Mouse (Mus musculus) CH12.LX (cell line): ENCODE measurements around the gene Catsper3. TPM values are rescaled to one million over a fixed set of nuclear protein-coding genes. Genes with fewer than 3 reads are reported as not detected.

ENCODE experiments used
- DNase-seq: peaks from one replicate; pipeline ENCODE4 v3.0.0-alpha.2; 2013; ENCODE audit errors: extremely low read depth
- H3K27ac ChIP-seq: 2 replicates; pipeline ENCODE4 v1.5.1; 2012; ENCODE audit warnings: low read depth, mild to moderate bottlenecking, control low read depth, moderate library complexity; ENCODE audit not compliant: insufficient read depth
- H3K27me3 ChIP-seq: replicated peaks from 2 replicates; pipeline ENCODE3; 2012; ENCODE audit warnings: inconsistent platforms
- H3K36me3 ChIP-seq, 2 experiments: replicated peaks in 1 of 2; 2 replicates each; pipeline versions ENCODE3 to v1.6.1; 2012; ENCODE audit warnings: inconsistent platforms in 1 of 2, low read length in 1 of 2, mild to moderate bottlenecking in 1 of 2, mixed read lengths in 1 of 2, moderate library complexity in 1 of 2; ENCODE audit not compliant: control insufficient read depth in 1 of 2, insufficient read depth in 1 of 2
- H3K4me1 ChIP-seq, 2 experiments: 2 replicates each; pipeline ENCODE4 v1.6.1; 2012; ENCODE audit warnings: inconsistent platforms in 1 of 2, moderate library complexity in 1 of 2; ENCODE audit not compliant: insufficient read depth in 2 of 2, control insufficient read depth in 1 of 2
- H3K4me2 ChIP-seq: 2 replicates; pipeline ENCODE4 v1.6.1; 2012; ENCODE audit warnings: low read depth, mild to moderate bottlenecking, control low read depth; ENCODE audit not compliant: poor library complexity, insufficient read depth, severe bottlenecking
- H3K4me3 ChIP-seq, 3 experiments: fragments of 150-350 bp in 1 of 3; sonication (generic) in 1 of 3; replicated peaks in 1 of 3; 2 replicates each; pipeline versions ENCODE3 to v1.5.1; 2011 to 2012; ENCODE audit warnings: low read depth in 2 of 3, low read length in 2 of 3, mild to moderate bottlenecking in 2 of 3, moderate library complexity in 2 of 3, control low read depth in 1 of 3, improper control_type of control experiment in 1 of 3, inconsistent platforms in 1 of 3, mixed read lengths in 1 of 3; ENCODE audit not compliant: poor library complexity in 1 of 3
- H3K79me2 ChIP-seq: replicated peaks from 2 replicates; pipeline ENCODE4 v1.6.1; 2012; ENCODE audit warnings: mild to moderate bottlenecking, moderate library complexity; ENCODE audit not compliant: control insufficient read depth, poor library complexity, insufficient read depth, severe bottlenecking; ENCODE audit errors: extremely low read depth
- H3K9ac ChIP-seq: 2 replicates; pipeline ENCODE4 v1.6.1; 2012; ENCODE audit warnings: low read depth, mild to moderate bottlenecking, control low read depth, moderate library complexity; ENCODE audit not compliant: insufficient read depth
- H3K9me3 ChIP-seq: replicated peaks from 2 replicates; pipeline ENCODE3; 2012; ENCODE audit warnings: low read length, inconsistent platforms, mixed read lengths
- CHD2 ChIP-seq: IDR thresholded peaks from 2 replicates; pipeline ENCODE4 v1.6.1; 2011; ENCODE audit warnings: low read length, improper control_type of control experiment
- CTCF ChIP-seq, 2 experiments: IDR thresholded peaks in 1 of 2; conservative IDR thresholded peaks in 1 of 2; 2 replicates each; pipeline ENCODE4 v1.5.1; 2011 to 2012; ENCODE audit warnings: low read depth in 2 of 2, low read length in 2 of 2, improper control_type of control experiment in 1 of 2, inconsistent platforms in 1 of 2, mild to moderate bottlenecking in 1 of 2, moderate library complexity in 1 of 2
- E2F4 ChIP-seq: IDR thresholded peaks from 2 replicates; pipeline ENCODE4 v1.6.1; 2011; ENCODE audit warnings: low read depth, low read length, improper control_type of control experiment; ENCODE audit not compliant: insufficient replicate concordance
- ELF1 ChIP-seq: IDR thresholded peaks from 2 replicates; pipeline ENCODE4 v1.6.1; 2014; ENCODE audit warnings: low read depth, mild to moderate bottlenecking, inconsistent platforms, low read length, improper control_type of control experiment
- EP300 ChIP-seq: IDR thresholded peaks from 2 replicates; pipeline ENCODE4 v1.6.1; 2011; ENCODE audit warnings: low read length, improper control_type of control experiment
- ETS1 ChIP-seq: conservative IDR thresholded peaks from 2 replicates; pipeline ENCODE4 v1.6.1; 2012; ENCODE audit warnings: low read depth, mild to moderate bottlenecking, inconsistent platforms, low read length, improper control_type of control experiment, moderate library complexity
- GABPA ChIP-seq: IDR thresholded peaks from 2 replicates; pipeline ENCODE4 v1.6.1; 2012; ENCODE audit warnings: low read depth, low read length, improper control_type of control experiment, inconsistent platforms; ENCODE audit not compliant: insufficient replicate concordance
- HCFC1 ChIP-seq: IDR thresholded peaks from 2 replicates; pipeline ENCODE4 v1.6.1; 2012; ENCODE audit warnings: low read depth, mild to moderate bottlenecking, inconsistent platforms, low read length, improper control_type of control experiment
- IRF4 ChIP-seq: IDR thresholded peaks from 2 replicates; pipeline ENCODE4 v1.6.1; 2014; ENCODE audit warnings: low read depth, mild to moderate bottlenecking, inconsistent platforms, low read length, improper control_type of control experiment
- JUND ChIP-seq: conservative IDR thresholded peaks from 2 replicates; pipeline ENCODE4 v1.6.1; 2011; ENCODE audit warnings: low read depth, low read length, improper control_type of control experiment
- MAX ChIP-seq: IDR thresholded peaks from 2 replicates; pipeline ENCODE4 v1.6.1; 2011; ENCODE audit warnings: low read length, improper control_type of control experiment
- MAZ ChIP-seq: IDR thresholded peaks from 2 replicates; pipeline ENCODE4 v1.6.1; 2012; ENCODE audit warnings: low read depth, mild to moderate bottlenecking, inconsistent platforms, low read length, improper control_type of control experiment, moderate library complexity
- MEF2A ChIP-seq: IDR thresholded peaks from 2 replicates; pipeline ENCODE4 v1.6.1; 2014; ENCODE audit warnings: low read depth, mild to moderate bottlenecking, inconsistent platforms, low read length, improper control_type of control experiment, borderline replicate concordance
- MYC ChIP-seq: IDR thresholded peaks from 2 replicates; pipeline ENCODE4 v1.6.1; 2011; ENCODE audit warnings: low read depth, mild to moderate bottlenecking, improper control_type of control experiment, low read length
- RAD21 ChIP-seq: IDR thresholded peaks from 2 replicates; pipeline ENCODE4 v1.6.1; 2011; ENCODE audit warnings: low read depth, mild to moderate bottlenecking, low read length, improper control_type of control experiment, moderate library complexity
- RCOR1 ChIP-seq: conservative IDR thresholded peaks from 2 replicates; pipeline ENCODE4 v1.6.1; 2012; ENCODE audit warnings: low read depth, mild to moderate bottlenecking, inconsistent platforms, low read length, improper control_type of control experiment
- SIN3A ChIP-seq: IDR thresholded peaks from 2 replicates; pipeline ENCODE4 v1.6.1; 2012; ENCODE audit warnings: low read length, improper control_type of control experiment, inconsistent platforms
- TBP ChIP-seq: conservative IDR thresholded peaks from 2 replicates; pipeline ENCODE4 v1.6.1; 2011; ENCODE audit warnings: low read depth, low read length, improper control_type of control experiment
- UBTF ChIP-seq: IDR thresholded peaks from 2 replicates; pipeline ENCODE4 v1.6.1; 2012; ENCODE audit warnings: low read depth, mild to moderate bottlenecking, inconsistent platforms, low read length, improper control_type of control experiment, moderate library complexity
- USF1 ChIP-seq: IDR thresholded peaks from 2 replicates; pipeline ENCODE4 v1.6.1; 2014; ENCODE audit warnings: low read depth, mild to moderate bottlenecking, inconsistent platforms, low read length, improper control_type of control experiment
- ZC3H11A ChIP-seq: IDR thresholded peaks from 2 replicates; pipeline ENCODE4 v1.6.1; 2012; ENCODE audit warnings: low read depth, mild to moderate bottlenecking, inconsistent platforms, low read length, improper control_type of control experiment
- ZNF384 ChIP-seq: IDR thresholded peaks from 2 replicates; pipeline ENCODE4 v1.6.1; 2012; ENCODE audit warnings: low read depth, low read length, improper control_type of control experiment, inconsistent platforms
- dilution Hi-C: fragments of 300-500 bp; cut with MboI; formaldehyde crosslinking; loops from 2 replicates; pipeline ENCODE4 v1.14.3; 2020; ENCODE audit warnings: low sequenced_read_pairs; ENCODE audit not compliant: extremely low pct_unique_long_range_greater_than_20kb, extremely low pct_ligation_motif_present
- in situ Hi-C: fragments of 300-500 bp; cut with MboI; formaldehyde crosslinking; loops from 3 replicates; pipeline ENCODE4 v1.14.3; 2019; ENCODE audit warnings: low sequenced_read_pairs, low pct_ligation_motif_present, low pct_unique_long_range_greater_than_20kb, mixed read lengths
- polyA plus RNA-seq: library from polyadenylated mRNA; unstranded; fragments of >175 nt; gene quantifications from 2 replicates; pipeline ENCODE4 v1.2.1, GENCODE M21; 2012; ENCODE audit warnings: low read depth; ENCODE audit not compliant: insufficient read length
- total RNA-seq, 2 experiments: library from RNA; depleted of rRNA; stranded (reverse); fragments of 300-350 nt in 1 of 2; fragments of >200 nt in 1 of 2; gene quantifications; 2 replicates each; pipeline ENCODE4 v1.2.3; 2012 to 2014

Catsper3 gene
- total and polyA plus RNA-seq, 3 experiments = not detected

GRCm38 (mm10) chr13:55810947-55811346 lies 26.6 kb downstream of the Catsper3 start:
- no peak overlapping the region for H3K4me3 ChIP-seq
- H3K9me3 ChIP-seq = no peaks in the 10 kb centered on the region
- no peak overlapping the region for H3K9ac ChIP-seq
- no peak overlapping the region for H3K4me2 ChIP-seq
- H3K79me2 ChIP-seq = no peaks in the 10 kb centered on the region
- in situ Hi-C loops (no loop called here), dilution Hi-C loops (no loop called here)
- no peak for DNase-seq
- no peak for TF ChIP-seq TBP
- TF ChIP-seq IRF4 = no peak
- TF ChIP-seq CHD2 = no peak
- no peak for TF ChIP-seq ELF1
- TF ChIP-seq MYC = no peak
- TF ChIP-seq USF1 = no peak
- TF ChIP-seq MAX = no peak
- no peak for TF ChIP-seq CTCF (conservative IDR thresholded peaks at IDR 0.05 in 1 of 2, IDR thresholded peaks at IDR 0.05 in 1 of 2; ENCODE audit: low read depth in 2 of 2, low read length in 2 of 2)
- H3K27me3 ChIP-seq = no peaks in the 10 kb centered on the region
- peaks cover 0 to 13% of the 10 kb centered on the region in 2 experiments; a peak in 2 of 4 replicates for H3K4me1 ChIP-seq
- H3K36me3 ChIP-seq = no peaks in the 10 kb centered on the region
- H3K27ac ChIP-seq = no peak overlapping the region

- DNase-seq = no peak
- H3K36me3 ChIP-seq = no peaks in the 10 kb centered on the region
- H3K4me1 ChIP-seq = peaks cover 0 to 13% of the 10 kb centered on the region in 2 experiments; a peak in 2 of 4 replicates
- no peaks in the 10 kb centered on the region for H3K79me2 ChIP-seq
- H3K9me3 ChIP-seq = no peaks in the 10 kb centered on the region
- in situ Hi-C loops = no loop called here
- no peak overlapping the region for H3K27ac ChIP-seq
- TF ChIP-seq EP300 (no peak), E2F4 (no peak), MAZ (no peak), CHD2 (no peak), ETS1 (no peak), ZNF384 (no peak), CTCF (conservative IDR thresholded peaks at IDR 0.05 in 1 of 2, IDR thresholded peaks at IDR 0.05 in 1 of 2; ENCODE audit: low read depth in 2 of 2, low read length in 2 of 2) (no peak), MYC (no peak), UBTF (no peak), USF1 (no peak), MEF2A (no peak), GABPA (no peak), TBP (no peak), JUND (no peak), RAD21 (no peak), SIN3A (no peak), HCFC1 (no peak), RCOR1 (no peak), ZC3H11A (no peak)
- H3K4me2 ChIP-seq = no peak overlapping the region
- H3K4me3 ChIP-seq = no peak overlapping the region
- no peak overlapping the region for H3K9ac ChIP-seq
- H3K27me3 ChIP-seq = no peaks in the 10 kb centered on the region
- dilution Hi-C loops = no loop called here
Measured at GRCm38 (mm10) chr13:55813490-55814016, 29.2 kb downstream of the Catsper3 start.
